Mouse (Mus musculus) mouse embryonic stem cell (cell line): ENCODE data around the gene Dlx6.

ENCODE experiments used
- in situ Hi-C, 2 experiments: fragments of 300-500 bp; cut with MboI; formaldehyde crosslinking; loops; 1 replicate in 1 of 2; 3 replicates in 1 of 2; pipeline ENCODE4 v1.14.3; 2019 to 2020; ENCODE audit warnings: low sequenced_read_pairs in 2 of 2, low pct_unique_long_range_greater_than_20kb in 1 of 2, mixed read lengths in 1 of 2; ENCODE audit not compliant: unreplicated experiment in 1 of 2

Gene Dlx6

GRCm38 (mm10) chr6:6884897-6885296 is 21.8 kb downstream of the Dlx6 start:
- in situ Hi-C loops = loop anchor here (25.0 kb wide), 4 partner anchors 598 to 1248 kb away; no protein-coding TSS in a partner anchor

GRCm38 (mm10) chr6:6886225-6886624 is 23.1 kb downstream of the Dlx6 start:
- in situ Hi-C loops = loop anchor here (25.0 kb wide), 4 partner anchors 599 to 1249 kb away; no protein-coding TSS in a partner anchor

- in situ Hi-C loops = loop anchor here (25.0 kb wide), 4 partner anchors 603 to 1253 kb away; no protein-coding TSS in a partner anchor
These were observed 26.9 kb downstream of the Dlx6 start for GRCm38 (mm10) chr6:6890047-6890446.

- in situ Hi-C loops = no loop called here
These were observed 46.5 kb downstream of the Dlx6 start for GRCm38 (mm10) chr6:6909586-6909985.

GRCm38 (mm10) chr6:6914304-6914703 is 51.2 kb downstream of the Dlx6 start:
- in situ Hi-C loops = no loop called here

- in situ Hi-C loops = no loop called here
These were observed 51.9 kb downstream of the Dlx6 start for GRCm38 (mm10) chr6:6914849-6915525.

- in situ Hi-C loops = no loop called here
These were observed 52.4 kb downstream of the Dlx6 start for GRCm38 (mm10) chr6:6915526-6915915.

- in situ Hi-C loops = no loop called here
These were observed 54.2 kb downstream of the Dlx6 start for GRCm38 (mm10) chr6:6917334-6917733.
